Mouse (Mus musculus) CD8-positive naive resting alpha-beta T cell, adult 2 months (primary cell): ENCODE data around the gene Ednrb.
"Not testable (repeated sequence)": the region's sequence is repeated elsewhere in the genome, so short reads cannot be mapped to it uniquely, and the experiment has no call there.

Source experiments
- DNase-seq, 2 experiments: peaks; one replicate each; pipeline ENCODE4 v3.0.0; 2022; ENCODE audit warnings: low read depth in 2 of 2, low spot score in 2 of 2

Ednrb gene

DNA sequence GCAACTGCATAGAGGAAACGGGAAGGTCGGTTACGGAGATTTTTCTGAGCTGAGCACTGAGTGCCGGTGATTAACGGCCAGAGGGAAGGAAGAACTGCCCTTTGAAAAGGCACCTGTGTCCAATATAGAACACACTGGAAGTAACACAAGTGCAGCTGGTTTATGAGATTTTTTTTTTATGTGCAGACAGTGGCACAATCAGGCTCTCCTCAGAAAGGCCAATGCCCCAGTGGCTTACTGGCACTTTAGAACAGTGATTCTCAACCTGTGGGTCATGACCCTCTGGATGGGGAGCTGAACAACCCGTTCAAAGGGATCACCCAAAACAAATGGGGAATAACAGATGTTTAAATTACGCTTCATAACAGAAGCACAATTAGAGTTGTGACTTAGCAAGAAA, 20.7 kb downstream of the Ednrb start:
- no peak for DNase-seq

DNA sequence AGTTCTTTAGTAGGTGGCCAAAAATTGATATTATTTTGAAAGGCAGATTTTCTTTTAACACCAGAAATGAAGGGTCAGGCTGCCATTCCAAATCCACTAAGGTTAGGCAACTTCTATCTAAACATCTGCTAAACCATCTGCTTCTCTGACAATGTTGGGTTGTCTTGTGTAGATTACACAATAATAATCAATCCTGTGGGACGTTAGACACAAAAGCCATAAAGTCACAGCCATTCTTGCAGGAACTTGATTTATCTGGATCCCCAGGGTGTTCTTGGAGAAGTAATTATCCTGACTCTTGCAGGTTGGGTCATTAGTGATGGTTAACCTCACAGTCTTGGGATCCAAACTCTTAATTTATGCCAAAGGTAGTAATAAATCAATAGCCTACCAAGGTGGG, 21.6 kb downstream of the Ednrb start:
- no peak for DNase-seq

DNA sequence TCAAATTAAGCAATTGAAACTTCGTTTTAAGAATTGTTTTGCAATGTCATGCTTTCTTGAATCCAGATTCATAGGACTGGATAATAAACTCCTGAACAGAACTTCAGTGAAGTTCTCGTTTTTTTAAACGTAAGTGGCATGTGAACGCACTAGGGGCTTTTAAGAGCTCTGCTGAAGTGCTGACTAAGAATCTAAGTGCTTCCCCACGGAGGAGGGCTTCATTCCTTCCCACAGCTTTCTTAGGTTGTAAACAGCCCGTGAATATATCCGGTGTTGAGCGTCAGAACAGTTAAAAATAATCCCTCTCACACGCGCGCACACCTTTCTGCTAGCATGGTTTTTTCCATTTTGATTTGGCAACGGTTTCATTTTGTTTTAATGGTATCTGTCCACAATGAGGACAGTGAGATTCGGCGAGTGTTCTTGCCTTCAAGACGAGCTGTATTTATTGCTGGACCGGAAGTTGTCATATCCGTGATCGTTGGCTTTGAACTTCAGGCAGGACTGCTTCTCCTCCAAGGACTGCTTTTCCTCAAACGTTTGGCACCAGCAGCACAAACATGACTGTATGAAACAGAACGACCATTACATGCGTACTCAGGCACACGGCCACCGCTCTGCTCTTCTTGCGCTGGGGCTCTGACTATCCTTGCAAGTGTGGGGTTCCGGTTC, 27.4 kb downstream of the Ednrb start:
- no peak for DNase-seq

DNA sequence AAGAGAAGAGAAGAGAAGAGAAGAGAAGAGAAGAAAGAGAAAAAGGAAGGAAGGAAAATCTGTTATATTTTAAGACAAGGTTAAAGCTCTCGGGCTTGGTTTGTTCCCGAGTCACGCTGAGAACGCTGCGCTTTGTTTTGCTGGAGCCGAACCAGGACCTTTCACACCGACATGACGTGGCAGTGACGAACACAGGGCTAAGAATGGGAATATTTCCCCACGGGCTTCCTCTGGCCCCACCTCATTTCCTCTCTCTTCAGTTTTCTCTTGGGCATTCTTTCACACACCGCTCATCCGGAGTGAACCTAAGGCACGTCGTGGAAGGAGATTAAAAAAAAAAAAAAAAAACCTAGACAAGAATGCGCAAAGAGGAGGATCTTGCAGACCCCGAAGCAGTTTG, 28.7 kb downstream of the Ednrb start:
- DNase-seq = no peak

DNA sequence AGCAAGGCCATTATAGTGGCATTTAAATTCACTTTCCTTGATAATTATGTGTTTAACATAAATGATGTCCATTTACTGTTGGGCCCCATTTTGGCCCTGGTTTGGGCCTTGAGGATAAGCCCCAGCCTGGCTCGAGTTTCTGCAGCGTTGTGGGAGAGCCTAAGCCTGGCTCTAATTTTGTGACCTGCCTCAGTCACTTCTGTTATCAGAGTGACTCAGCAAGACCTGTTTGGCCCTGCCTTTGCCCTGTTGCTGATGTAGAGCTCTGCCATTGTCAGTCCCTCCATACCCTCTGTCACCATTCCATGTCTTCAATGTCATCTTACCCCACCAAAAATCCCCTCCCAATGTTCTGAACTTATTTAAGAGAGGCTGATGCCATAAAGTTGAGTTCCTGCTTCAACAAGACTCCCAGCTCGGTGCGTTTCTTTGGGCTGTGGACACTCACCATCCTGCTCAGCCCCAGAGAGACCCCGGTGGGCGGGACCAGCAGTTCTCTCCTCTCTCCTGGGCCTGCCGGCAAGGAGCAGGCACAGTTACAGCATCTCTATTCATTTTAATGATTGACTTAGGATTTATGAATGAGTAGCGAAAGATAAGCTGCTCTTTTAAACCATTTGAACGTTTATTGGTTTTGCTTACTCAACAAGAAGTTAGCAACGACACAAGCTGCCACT, 30.0 kb downstream of the Ednrb start:
- DNase-seq = no peak

DNA sequence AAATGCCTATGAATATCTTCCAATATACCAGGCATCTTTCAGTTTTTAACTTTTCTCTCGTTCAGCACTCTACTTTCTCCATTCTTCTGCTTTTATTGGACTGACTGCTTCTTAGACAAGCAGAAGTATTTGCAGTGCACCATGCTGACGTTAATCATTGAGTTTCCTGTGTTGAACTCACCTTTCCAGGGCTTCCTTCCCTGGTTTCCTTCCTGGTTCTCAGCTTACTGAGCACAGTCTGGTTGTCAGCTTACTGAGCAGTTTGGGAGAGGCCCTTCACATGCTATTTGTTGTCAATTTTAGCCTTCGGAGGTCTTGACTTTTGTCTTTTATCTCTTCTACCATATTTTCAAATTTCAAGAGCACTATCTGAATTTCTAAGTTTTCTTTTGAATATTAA, 31.0 kb downstream of the Ednrb start:
- DNase-seq = no peak

DNA sequence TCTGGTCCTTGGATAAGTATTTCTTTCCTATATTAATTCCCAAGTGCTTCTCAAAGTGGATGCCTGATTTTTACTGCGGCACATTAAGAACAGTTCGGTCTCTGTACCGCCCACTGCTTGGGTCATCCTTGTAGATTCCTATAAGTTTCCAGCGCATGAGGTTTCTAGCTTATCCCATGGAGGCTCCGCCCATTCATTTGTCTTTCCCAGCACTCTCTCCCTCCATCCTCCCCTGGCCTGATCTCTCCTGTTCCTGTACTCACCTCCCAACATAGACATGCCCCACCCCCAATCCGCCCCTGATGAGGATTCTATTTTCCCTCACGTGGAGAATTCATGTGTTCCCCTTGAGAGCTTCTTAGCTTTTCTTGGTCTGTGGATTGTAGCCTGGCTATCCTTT, 32.9 kb downstream of the Ednrb start:
- no peak for DNase-seq

DNA sequence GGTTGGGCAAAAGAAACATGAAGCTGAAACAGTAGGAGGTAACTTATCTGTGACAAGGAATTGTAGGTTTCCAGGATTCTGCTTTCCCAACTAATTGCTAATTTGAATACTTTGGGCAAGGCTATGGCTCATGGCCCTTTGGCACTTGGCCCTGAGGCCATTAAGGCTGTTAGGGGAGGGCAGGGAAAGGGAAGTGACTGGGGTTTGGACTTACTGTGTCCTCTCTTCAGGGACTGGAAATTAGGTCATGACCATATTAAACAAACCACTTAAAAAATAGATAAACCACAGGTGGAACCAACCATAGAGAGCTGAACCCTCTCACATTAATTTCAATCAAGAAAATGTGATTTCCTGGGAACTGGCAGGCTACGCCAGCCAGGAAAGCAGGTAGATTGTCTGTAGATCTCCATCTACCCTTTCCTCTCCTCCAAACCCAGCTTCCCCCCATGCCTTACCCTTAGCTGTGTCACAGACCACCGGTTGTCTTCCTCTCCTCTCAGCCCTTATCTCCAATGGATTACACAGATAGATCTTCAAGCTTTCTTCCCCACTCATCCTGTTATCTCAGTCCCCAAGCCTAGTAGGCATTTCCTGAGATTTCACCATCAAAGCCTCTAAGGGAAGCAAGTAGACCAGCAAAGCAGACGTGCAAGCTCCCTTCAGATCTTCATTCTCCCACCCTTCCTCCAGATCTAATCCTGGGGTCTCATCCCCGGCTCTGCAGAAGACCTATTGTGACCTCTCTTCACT, 40.1 kb downstream of the Ednrb start:
- DNase-seq = no peak

DNA sequence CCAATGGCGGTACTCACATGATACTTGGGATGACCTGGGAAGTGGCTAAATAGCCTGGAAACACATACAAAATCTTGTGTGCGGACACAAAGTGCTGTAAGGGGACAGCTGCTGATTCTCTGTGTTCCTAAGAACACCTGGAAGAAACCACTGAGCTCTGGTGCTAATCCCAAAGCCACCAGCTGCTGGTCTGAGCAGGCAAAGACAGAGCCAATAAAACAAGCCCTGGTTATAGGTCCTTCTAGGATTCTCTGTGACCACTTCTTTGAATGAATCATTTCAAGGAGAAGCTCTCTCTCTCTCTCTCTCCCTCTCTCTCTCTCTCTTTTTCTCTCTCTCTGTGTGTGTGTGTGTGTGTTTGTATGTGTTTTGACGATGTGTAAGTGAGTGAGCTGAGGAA, 47.1 kb downstream of the Ednrb start:
- no peak for DNase-seq

DNA sequence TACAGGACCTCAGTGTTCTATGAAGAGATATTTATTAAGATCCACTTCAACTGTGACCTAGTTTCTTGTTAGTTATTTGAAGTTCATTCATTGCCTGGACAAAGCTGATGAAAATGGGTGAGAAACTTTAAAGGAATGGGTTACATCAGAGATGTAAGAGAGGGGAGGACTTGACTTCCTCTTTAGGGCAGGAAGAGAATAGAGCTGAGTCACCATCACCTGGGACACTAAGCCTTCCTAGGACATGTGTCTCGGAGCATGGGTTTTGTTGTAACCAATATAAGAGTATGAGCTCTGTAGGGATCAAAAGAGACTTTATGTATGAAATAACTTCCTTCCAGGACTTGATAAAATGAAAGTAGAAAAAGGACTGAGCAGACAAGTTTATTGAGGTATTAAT, 48.6 kb downstream of the Ednrb start:
- DNase-seq = no peak

DNA sequence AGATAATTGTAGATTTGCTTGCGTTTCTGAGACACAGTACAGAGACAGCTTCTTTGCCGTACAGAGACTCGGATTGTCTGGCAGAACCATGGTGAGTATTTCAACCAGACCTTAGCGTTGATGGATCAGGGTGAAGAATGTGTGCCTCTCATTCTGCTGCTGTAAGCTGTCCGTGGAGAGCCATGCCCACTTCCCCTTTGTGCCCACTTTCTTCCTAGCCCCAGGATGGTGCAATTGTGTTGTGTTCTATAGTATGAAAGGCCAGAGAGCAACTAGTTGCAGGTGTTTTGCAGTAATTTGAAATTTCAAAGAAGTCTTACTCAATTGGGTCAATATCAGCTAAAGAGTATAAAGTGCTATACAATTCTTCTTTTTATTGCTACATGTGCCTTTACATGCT, 50.8 kb downstream of the Ednrb start:
- DNase-seq = no peak

DNA sequence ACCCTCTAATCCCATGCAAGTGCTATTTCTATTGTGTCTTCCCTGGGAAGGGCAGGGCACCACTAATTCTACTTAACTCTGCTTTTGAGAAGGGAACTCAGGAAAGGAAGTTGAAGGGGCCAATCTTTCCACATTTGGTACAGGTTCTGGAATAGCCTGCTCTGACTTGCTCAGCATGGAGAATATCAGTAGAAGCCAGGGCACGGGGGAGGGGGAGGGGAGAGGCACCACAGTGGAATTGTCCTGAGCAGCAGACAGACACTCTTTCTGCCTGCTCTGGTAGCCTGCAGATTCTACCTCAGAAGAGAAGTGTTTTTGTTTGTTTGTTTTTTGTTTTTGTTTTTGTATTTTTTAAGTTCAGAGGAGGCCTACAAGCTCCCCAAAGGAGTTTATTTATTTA, 51.5 kb downstream of the Ednrb start:
- no peak for DNase-seq

DNA sequence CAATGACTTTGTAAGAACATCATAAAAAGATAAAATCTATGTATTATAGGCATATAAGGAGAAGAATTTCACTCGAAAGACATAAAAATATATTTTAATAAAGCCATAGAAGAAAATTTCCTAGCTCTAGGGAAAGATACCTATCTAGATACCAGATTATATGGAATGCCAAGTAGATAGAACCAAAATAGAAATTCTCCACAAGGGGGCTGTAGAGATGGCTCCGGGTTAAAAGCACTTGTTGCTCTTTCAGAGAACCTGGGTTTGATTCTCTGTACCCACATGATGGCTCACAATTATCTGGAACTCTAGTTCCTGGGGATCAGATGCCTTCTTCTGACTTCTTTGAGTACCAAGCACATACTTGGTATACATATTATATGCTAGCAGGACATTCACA, 56.7 kb downstream of the Ednrb start:
- no peak for DNase-seq

DNA sequence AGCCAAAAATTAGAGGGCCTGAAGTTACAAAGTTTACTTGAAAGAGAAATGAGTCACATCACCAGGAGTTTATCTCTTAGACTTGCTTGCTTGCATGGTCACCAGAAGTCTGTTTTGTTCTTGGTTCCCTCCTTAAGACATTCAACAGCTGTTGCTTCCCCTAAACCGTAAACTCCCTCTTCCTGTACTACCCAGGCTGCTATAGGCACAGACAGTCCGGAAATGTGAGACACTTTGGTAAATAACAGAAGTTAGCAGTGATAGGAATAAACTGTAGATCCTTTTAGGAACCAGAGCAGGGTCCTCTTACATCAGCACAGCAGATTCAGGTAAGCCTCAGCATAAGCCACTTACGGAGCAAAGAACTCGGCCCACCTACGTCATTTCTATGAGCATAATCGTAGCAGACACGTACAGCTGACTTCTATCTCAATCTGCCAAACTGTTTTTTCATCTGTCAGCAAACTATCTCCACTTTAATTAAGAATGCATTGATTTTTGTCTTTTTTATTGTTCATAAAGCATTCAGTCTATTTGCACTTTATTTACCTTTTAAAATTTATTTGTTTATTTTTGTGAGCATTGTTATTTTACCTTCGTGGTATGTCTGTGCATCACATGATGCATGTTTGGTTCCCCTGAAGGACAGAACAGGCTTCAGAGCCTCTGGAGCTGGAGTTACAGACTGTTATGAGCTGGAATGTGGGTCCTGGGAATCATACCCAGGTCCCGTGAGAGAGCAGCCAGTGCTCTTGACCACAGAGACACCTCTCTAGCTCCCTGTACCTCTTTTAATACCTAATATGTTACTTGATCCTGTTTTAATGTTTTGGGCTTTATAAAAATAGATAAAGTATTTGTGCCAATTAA, 58.9 kb downstream of the Ednrb start:
- DNase-seq = no peak

DNA sequence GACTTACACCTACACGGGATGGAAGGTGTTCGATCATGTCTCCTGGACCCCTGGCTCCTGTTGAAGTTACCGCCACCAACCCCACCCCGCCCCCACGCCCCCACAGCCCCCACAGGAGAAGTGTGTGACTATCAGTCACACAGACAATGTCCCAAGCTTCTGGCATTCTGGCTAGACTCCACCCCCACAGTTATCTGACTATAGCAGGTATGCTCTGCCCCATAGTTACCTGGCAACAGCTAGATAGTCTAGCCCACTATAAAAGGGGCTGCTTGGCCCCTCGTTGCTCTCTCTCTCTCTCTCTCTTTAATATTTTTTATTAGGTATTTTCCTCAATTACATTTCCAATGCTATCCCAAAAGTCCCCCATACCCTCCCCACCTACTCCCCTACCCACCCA, 63.9 kb downstream of the Ednrb start:
- DNase-seq = not testable (repeated sequence)

DNA sequence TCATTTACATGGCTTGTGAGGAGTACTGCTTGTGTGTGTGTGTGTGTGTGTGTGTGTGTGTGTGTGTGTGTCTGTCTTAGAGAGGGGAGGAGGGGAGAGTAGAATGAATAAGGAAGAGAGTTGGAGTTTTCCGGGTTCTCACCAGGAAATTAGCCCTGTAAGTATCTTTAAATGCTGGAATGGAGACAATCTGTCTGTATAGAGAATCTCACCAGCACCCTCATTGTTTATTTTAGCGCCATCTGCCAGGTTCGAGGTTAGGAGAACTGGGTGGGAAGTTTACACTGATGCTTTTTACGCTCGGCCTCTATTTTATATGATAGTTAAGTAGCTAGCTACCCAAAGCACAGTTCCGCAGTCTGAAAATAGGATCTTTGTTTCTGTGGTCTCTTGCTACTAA, 64.9 kb downstream of the Ednrb start:
- DNase-seq = no peak

DNA sequence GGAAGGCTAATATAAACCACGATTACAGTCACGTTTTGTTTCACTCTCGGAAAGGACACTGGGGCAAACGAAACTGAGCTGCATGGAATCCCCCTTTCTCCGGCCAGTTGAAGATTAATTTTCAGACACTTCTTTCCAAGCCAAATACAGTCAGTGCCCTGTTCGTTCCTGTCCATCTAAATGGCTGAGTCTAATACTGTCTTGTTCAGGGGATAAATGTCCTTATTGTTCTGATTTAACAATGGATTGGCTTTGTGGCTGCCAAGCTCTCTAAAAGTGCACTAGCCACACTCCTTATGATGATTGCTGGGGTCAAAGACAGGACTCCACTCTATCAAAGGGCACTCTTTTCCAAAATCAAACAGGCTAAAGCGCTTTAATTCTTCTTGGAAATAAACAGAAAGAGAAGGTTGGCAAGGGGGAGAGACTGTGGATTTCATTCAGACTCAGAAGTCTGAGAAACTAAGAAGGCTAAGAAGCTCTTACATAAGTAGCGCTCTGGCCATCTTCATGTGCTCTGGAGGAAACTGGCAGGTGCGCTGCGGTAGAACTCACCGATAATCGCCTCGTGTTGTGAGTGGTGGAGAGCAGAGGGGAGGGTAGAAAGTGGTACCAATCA, 65.6 kb downstream of the Ednrb start:
- no peak for DNase-seq

DNA sequence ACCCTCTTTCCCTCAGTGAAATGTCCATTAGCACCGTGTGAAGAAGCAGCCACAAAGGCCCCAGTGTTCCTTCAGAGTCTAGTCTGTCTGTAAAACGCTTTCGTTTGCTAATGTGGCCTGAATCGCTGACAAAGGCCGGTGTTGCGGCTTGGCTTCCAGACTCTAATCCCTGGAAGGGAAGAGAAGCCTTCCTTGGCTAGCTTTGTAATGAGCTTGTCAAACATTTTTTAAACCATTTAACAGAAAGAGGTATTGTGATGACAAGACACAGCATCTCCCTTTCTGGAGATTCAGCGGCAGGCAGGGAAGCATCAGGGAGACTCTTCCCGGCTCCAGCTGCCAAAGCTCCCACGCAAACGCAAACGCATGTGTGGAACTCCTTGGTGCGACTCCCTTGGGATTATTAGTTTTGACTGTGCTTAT, 66.2 kb downstream of the Ednrb start:
- no peak for DNase-seq

DNA sequence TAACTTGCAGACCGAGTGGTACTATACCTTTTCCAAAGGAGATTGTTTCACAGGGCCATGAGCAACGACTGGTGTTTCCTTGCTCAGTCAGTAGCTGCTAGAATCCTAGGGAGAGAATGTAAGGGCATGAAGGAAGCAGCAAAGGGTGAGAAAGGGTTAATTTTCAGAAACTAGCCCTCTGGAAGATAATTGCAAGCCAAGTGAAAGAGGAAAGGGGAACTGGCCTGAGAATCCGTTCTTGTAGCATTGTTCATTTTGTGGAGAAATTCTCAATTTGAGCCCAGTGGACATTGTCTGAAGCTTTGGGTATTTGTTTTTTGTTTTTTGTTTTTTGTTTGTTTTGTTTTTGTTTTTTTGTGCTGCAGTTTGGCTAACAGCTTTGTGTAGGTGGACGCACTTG, 66.8 kb downstream of the Ednrb start:
- no peak for DNase-seq

DNA sequence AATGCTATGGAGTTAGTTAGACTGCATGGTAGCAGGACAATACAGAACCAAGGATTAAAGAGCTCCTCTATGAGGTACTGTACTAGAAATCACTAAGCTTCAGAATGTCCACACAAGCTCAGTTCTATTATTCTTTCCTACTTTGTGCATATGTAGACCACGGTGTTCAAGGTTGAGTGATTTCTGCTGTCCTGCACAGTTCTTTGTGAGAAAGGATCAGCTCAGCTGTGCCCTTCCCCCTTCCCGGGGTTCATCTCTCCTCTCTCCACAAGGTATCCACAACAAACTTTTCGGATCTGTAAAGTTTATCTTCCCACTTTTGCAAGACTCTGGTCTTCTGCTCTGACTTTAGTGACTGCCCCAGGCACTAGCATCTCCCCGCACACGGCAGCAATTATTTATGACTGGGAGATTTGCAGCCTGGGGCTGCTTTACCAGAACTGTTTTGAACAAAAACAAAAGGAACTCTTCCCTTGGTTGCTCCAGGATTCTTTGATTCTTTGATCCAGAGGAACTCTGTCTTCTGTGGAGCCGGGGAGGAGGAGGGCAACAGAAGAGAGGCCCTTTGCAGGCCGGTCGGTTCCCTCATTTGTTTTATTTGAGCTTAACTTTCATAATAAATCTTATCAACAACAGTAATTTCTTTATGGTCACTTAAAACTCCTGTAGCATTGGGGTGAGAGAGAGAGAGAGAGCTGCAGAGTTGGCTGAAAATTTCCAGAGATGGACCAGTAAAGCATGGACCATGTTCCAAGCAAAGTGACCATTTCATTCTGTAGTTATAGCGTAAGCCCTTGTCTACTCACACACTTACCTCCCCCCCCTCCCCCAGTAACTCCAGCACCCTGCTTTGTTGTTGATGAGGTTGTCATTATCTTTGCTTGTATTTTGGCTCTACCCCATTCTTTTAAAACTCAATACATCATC, 74.6 kb downstream of the Ednrb start:
- no peak for DNase-seq
